Mouse (Mus musculus): ENCODE results near the gene Neu1. TPM values are rescaled to one million over a fixed set of nuclear protein-coding genes. Genes with fewer than 3 reads are reported as not detected.
A peak's percentile ranks its signal among the peaks of the same experiment; 100 is the strongest.
"Not testable (repeated sequence)": the region's sequence is repeated elsewhere in the genome, so short reads cannot be mapped to it uniquely, and the experiment has no call there.

Gene Neu1
- total RNA-seq, 2 experiments from 2014 or later, result 13.2 to 16.5 TPM

GRCm38 (mm10) chr17:34943128-34943815, 12.2 kb downstream of the Neu1 start:
- DNase-seq, result no peak
- intact Hi-C loops (cut with DNase I), result no loop called here

GRCm38 (mm10) chr17:34944362-34944761, 13.3 kb downstream of the Neu1 start:
- intact Hi-C loops (cut with DNase I), result no loop called here

GRCm38 (mm10) chr17:34946486-34947140, 15.6 kb downstream of the Neu1 start:
- intact Hi-C loops (cut with DNase I), result loop anchor here (2.0 kb wide), 2 partner anchors 16 to 92 kb away; partner anchors contain the start of gene Neu1

More at GRCm38 (mm10) chr17:34944362-34944761, 13.3 kb downstream of the Neu1 start:
- DNase-seq, result no peak

GRCm38 (mm10) chr17:34947606-34948005, 16.6 kb downstream of the Neu1 start:
- DNase-seq, result no peak
- intact Hi-C loops (cut with DNase I), result loop anchor here (2.0 kb wide), 2 partner anchors 17 to 93 kb away; partner anchors contain the start of gene Neu1

More at GRCm38 (mm10) chr17:34946486-34947140, 15.6 kb downstream of the Neu1 start:
- no peak for DNase-seq

GRCm38 (mm10) chr17:34948721-34949552, 17.9 kb downstream of the Neu1 start:
- intact Hi-C loops (cut with DNase I); DNase-seq: not testable (repeated sequence)

- intact Hi-C loops (cut with DNase I), result no loop called here
- no peak for DNase-seq
Measured at GRCm38 (mm10) chr17:34949553-34949969, 18.5 kb downstream of the Neu1 start.

- intact Hi-C loops (cut with DNase I), result no loop called here
Measured at GRCm38 (mm10) chr17:34950514-34951455, 19.7 kb downstream of the Neu1 start.

GRCm38 (mm10) chr17:34951636-34952377, 20.8 kb downstream of the Neu1 start:
- intact Hi-C loops (cut with DNase I), result loop anchor here (1.0 kb wide), 1 partner anchor 29 kb away; the partner anchor contains the start of gene Lsm2
- DNase-seq, result no peak

More at GRCm38 (mm10) chr17:34950514-34951455, 19.7 kb downstream of the Neu1 start:
- DNase-seq, result no peak

- peak; percentile 89 for DNase-seq
- intact Hi-C loops (cut with DNase I), result loop anchor here (1.0 kb wide), 1 partner anchor 29 kb away; the partner anchor contains the start of gene Lsm2
Measured at GRCm38 (mm10) chr17:34952378-34953040, 21.5 kb downstream of the Neu1 start.

GRCm38 (mm10) chr17:34953258-34953657, 22.2 kb downstream of the Neu1 start:
- intact Hi-C loops (cut with DNase I), result no loop called here
- DNase-seq, result no peak

GRCm38 (mm10) chr17:34953904-34954303, 22.9 kb downstream of the Neu1 start:
- DNase-seq, result no peak
- intact Hi-C loops (cut with DNase I), result no loop called here

- intact Hi-C loops (cut with DNase I), result loop anchor here (1.0 kb wide), 1 partner anchor 23 kb away; no protein-coding TSS in a partner anchor
- no peak for DNase-seq
Measured at GRCm38 (mm10) chr17:34954831-34955230, 23.8 kb downstream of the Neu1 start.

- no peak for DNase-seq
- intact Hi-C loops (cut with DNase I), result loop anchor here (1.0 kb wide), 1 partner anchor 22 kb away; no protein-coding TSS in a partner anchor
Measured at GRCm38 (mm10) chr17:34955884-34956283, 24.8 kb downstream of the Neu1 start.

- intact Hi-C loops (cut with DNase I), result no loop called here
Measured at GRCm38 (mm10) chr17:34956340-34956739, 25.3 kb downstream of the Neu1 start.

GRCm38 (mm10) chr17:34957291-34957690, 26.2 kb downstream of the Neu1 start:
- DNase-seq; intact Hi-C loops (cut with DNase I): not testable (repeated sequence)

More at GRCm38 (mm10) chr17:34956340-34956739, 25.3 kb downstream of the Neu1 start:
- no peak for DNase-seq

GRCm38 (mm10) chr17:34957966-34958365, 26.9 kb downstream of the Neu1 start:
- intact Hi-C loops (cut with DNase I), result not testable (repeated sequence)

GRCm38 (mm10) chr17:34958734-34959129, 27.7 kb downstream of the Neu1 start:
- intact Hi-C loops (cut with DNase I); DNase-seq: not testable (repeated sequence)

More at GRCm38 (mm10) chr17:34957966-34958365, 26.9 kb downstream of the Neu1 start:
- not testable (repeated sequence) for DNase-seq

Data from heart, postnatal 36 days (tissue).